Mouse (Mus musculus) MEL (cell line): ENCODE results near the gene Sh3gl3. TPM values are rescaled to one million over a fixed set of nuclear protein-coding genes. Genes with fewer than 3 reads are reported as not detected.

ENCODE experiments used
- DNase-seq: peaks from one replicate; pipeline ENCODE4 v3.0.0; 2011; ENCODE audit warnings: low read depth, low spot score
- H3K27ac ChIP-seq: 2 replicates; pipeline ENCODE4 v1.5.1; 2012; ENCODE audit warnings: low read depth, mild to moderate bottlenecking, control low read depth, low read length, moderate library complexity; ENCODE audit not compliant: control insufficient read depth
- H3K27me3 ChIP-seq, 2 experiments: fragments of 150-350 bp in 1 of 2; sonication (generic) in 1 of 2; 2 replicates each; pipeline ENCODE4 v1.6.1; 2012; ENCODE audit warnings: low read length in 2 of 2, mild to moderate bottlenecking in 2 of 2, improper control_type of control experiment in 1 of 2, moderate library complexity in 1 of 2; ENCODE audit not compliant: insufficient read depth in 2 of 2, control insufficient read depth in 1 of 2
- H3K36me3 ChIP-seq, 2 experiments: 2 replicates each; pipeline ENCODE4 v1.6.1; 2012 to 2014; ENCODE audit warnings: low read length in 2 of 2, improper control_type of control experiment in 1 of 2, inconsistent platforms in 1 of 2, mild to moderate bottlenecking in 1 of 2; ENCODE audit not compliant: insufficient read depth in 2 of 2, control insufficient read depth in 1 of 2
- H3K4me1 ChIP-seq, 2 experiments: fragments of 150-350 bp in 1 of 2; sonication (generic) in 1 of 2; 2 replicates each; pipeline ENCODE4 v1.6.1; 2012; ENCODE audit warnings: low read length in 2 of 2, improper control_type of control experiment in 1 of 2, mild to moderate bottlenecking in 1 of 2; ENCODE audit not compliant: insufficient read depth in 2 of 2, control insufficient read depth in 1 of 2
- H3K4me3 ChIP-seq, 2 experiments: fragments of 150-350 bp in 1 of 2; sonication (generic) in 1 of 2; 2 replicates each; pipeline ENCODE4 v1.5.1; 2012; ENCODE audit warnings: low read depth in 2 of 2, low read length in 2 of 2, mild to moderate bottlenecking in 2 of 2, moderate library complexity in 2 of 2, control low read depth in 1 of 2, improper control_type of control experiment in 1 of 2; ENCODE audit not compliant: control insufficient read depth in 1 of 2, insufficient read depth in 1 of 2
- H3K79me2 ChIP-seq: 2 replicates; pipeline ENCODE4 v1.6.1; 2012; ENCODE audit warnings: mild to moderate bottlenecking, low read length, moderate library complexity; ENCODE audit not compliant: control insufficient read depth, poor library complexity, insufficient read depth
- H3K9ac ChIP-seq: 2 replicates; pipeline ENCODE4 v1.6.1; 2012; ENCODE audit warnings: low read depth, mild to moderate bottlenecking, control low read depth, low read length, moderate library complexity; ENCODE audit not compliant: control insufficient read depth, poor library complexity, severe bottlenecking
- H3K9me3 ChIP-seq: fragments of 150-350 bp; sonication (generic); replicated peaks from 2 replicates; pipeline ENCODE4 v1.6.1; 2012; ENCODE audit warnings: mild to moderate bottlenecking, low read length, improper control_type of control experiment, moderate library complexity; ENCODE audit not compliant: insufficient read depth
- CHD1 ChIP-seq: IDR thresholded peaks from 2 replicates; pipeline ENCODE4 v1.6.1; 2012; ENCODE audit warnings: low read depth, mild to moderate bottlenecking, inconsistent platforms, low read length, improper control_type of control experiment
- CHD2 ChIP-seq: IDR thresholded peaks from 2 replicates; pipeline ENCODE4 v1.6.1; 2011; ENCODE audit warnings: low read length, improper control_type of control experiment
- CTCF ChIP-seq, 3 experiments: IDR thresholded peaks in 2 of 3; conservative IDR thresholded peaks in 1 of 3; 2 replicates each; pipeline ENCODE4 v1.5.1; 2011 to 2012; ENCODE audit warnings: low read length in 3 of 3, low read depth in 2 of 3, mild to moderate bottlenecking in 2 of 3, improper control_type of control experiment in 1 of 3, inconsistent platforms in 1 of 3, mixed read lengths in 1 of 3, moderate library complexity in 1 of 3; ENCODE audit not compliant: control insufficient read depth in 1 of 3, insufficient read depth in 1 of 3, poor library complexity in 1 of 3, severe bottlenecking in 1 of 3
- ELF1 ChIP-seq: IDR thresholded peaks from 2 replicates; pipeline ENCODE4 v1.6.1; 2014; ENCODE audit warnings: low read depth, mild to moderate bottlenecking, inconsistent platforms, low read length, improper control_type of control experiment, moderate library complexity
- GATA1 ChIP-seq: IDR thresholded peaks from 2 replicates; pipeline ENCODE4 v1.6.1; 2011; ENCODE audit warnings: low read depth, low read length, improper control_type of control experiment
- MAX ChIP-seq: IDR thresholded peaks from 2 replicates; pipeline ENCODE4 v1.6.1; 2011; ENCODE audit warnings: low read length, improper control_type of control experiment
- MAZ ChIP-seq: IDR thresholded peaks from 2 replicates; pipeline ENCODE4 v1.6.1; 2012; ENCODE audit warnings: low read depth, mild to moderate bottlenecking, inconsistent platforms, low read length, improper control_type of control experiment
- MEF2A ChIP-seq: IDR thresholded peaks from 2 replicates; pipeline ENCODE4 v1.6.1; 2014; ENCODE audit warnings: low read depth, mild to moderate bottlenecking, inconsistent platforms, low read length, improper control_type of control experiment; ENCODE audit not compliant: poor library complexity, insufficient replicate concordance, severe bottlenecking; ENCODE audit errors: extremely low read depth
- MYC ChIP-seq: IDR thresholded peaks from 2 replicates; pipeline ENCODE4 v1.6.1; 2011; ENCODE audit warnings: low read depth, mild to moderate bottlenecking, low read length, improper control_type of control experiment, moderate library complexity
- POLR2A ChIP-seq, 2 experiments: IDR thresholded peaks; 2 replicates each; pipeline ENCODE4 v1.6.1; 2011 to 2012; ENCODE audit warnings: low read length in 2 of 2, mild to moderate bottlenecking in 2 of 2, control low read depth in 1 of 2, improper control_type of control experiment in 1 of 2, low read depth in 1 of 2, moderate library complexity in 1 of 2; ENCODE audit not compliant: control insufficient read depth in 1 of 2, insufficient read depth in 1 of 2, poor library complexity in 1 of 2
- RAD21 ChIP-seq: IDR thresholded peaks from 2 replicates; pipeline ENCODE4 v1.6.1; 2011; ENCODE audit warnings: mild to moderate bottlenecking, low read depth, low read length, improper control_type of control experiment
- TBP ChIP-seq: IDR thresholded peaks from 2 replicates; pipeline ENCODE4 v1.8.0; 2011; ENCODE audit warnings: low read depth, low read length, improper control_type of control experiment
- UBTF ChIP-seq: IDR thresholded peaks from 2 replicates; pipeline ENCODE4 v1.6.1; 2012; ENCODE audit warnings: low read depth, mild to moderate bottlenecking, inconsistent platforms, low read length, improper control_type of control experiment, moderate library complexity, borderline replicate concordance; ENCODE audit not compliant: insufficient read depth
- USF1 ChIP-seq: IDR thresholded peaks from 2 replicates; pipeline ENCODE4 v1.6.1; 2014; ENCODE audit warnings: low read depth, mild to moderate bottlenecking, inconsistent platforms, low read length, improper control_type of control experiment, moderate library complexity
- ZKSCAN1 ChIP-seq: IDR thresholded peaks from 2 replicates; pipeline ENCODE4 v1.6.1; 2012; ENCODE audit warnings: low read depth, mild to moderate bottlenecking, inconsistent platforms, low read length, improper control_type of control experiment, moderate library complexity
- ZMIZ1 ChIP-seq: IDR thresholded peaks from 2 replicates; pipeline ENCODE4 v1.6.1; 2012; ENCODE audit warnings: low read depth, mild to moderate bottlenecking, inconsistent platforms, low read length, improper control_type of control experiment, moderate library complexity
- polyA plus RNA-seq, 2 experiments: library from polyadenylated mRNA; stranded (reverse) in 1 of 2; unstranded in 1 of 2; fragments of >175 nt in 1 of 2; fragments of >200 nt in 1 of 2; gene quantifications; 2 replicates each; pipeline versions ENCODE4 v1.2.1 to v1.2.4; 2012; ENCODE audit warnings: low replicate concordance in 2 of 2, low read depth in 1 of 2; ENCODE audit not compliant: insufficient read length in 2 of 2, insufficient read depth in 1 of 2, missing spikeins in 1 of 2
- total RNA-seq: library from RNA; depleted of rRNA; stranded (reverse); fragments of 300-350 nt; gene quantifications from 2 replicates; pipeline ENCODE4 v1.2.3, GENCODE M21; 2012

Gene Sh3gl3
- total and polyA plus RNA-seq, 3 experiments, result not detected

- DNase-seq, result no peak
- no peaks in the 10 kb centered on the region for H3K36me3 ChIP-seq
These were observed 83.3 kb downstream of the Sh3gl3 start for GRCm38 (mm10) chr7:82256936-82257335.

GRCm38 (mm10) chr7:82257530-82257929, 83.9 kb downstream of the Sh3gl3 start:
- no peaks in the 10 kb centered on the region for H3K9me3 ChIP-seq
- H3K4me3 ChIP-seq, result no peak overlapping the region

More at GRCm38 (mm10) chr7:82256936-82257335, 83.3 kb downstream of the Sh3gl3 start:
- Histone ChIP-seq H3K4me1 (no peaks in the 10 kb centered on the region), H3K27me3 (no peaks in the 10 kb centered on the region), H3K79me2 (no peaks in the 10 kb centered on the region)
- TF ChIP-seq CHD1, result no peak
- TF ChIP-seq UBTF, result no peak
- no peak for TF ChIP-seq MAX
- TF ChIP-seq ELF1, result no peak
- TF ChIP-seq ZMIZ1, result no peak
- TF ChIP-seq CHD2, result no peak
- TF ChIP-seq, all 39 proteins: peak for 0
- no peaks in the 10 kb centered on the region for H3K9me3 ChIP-seq
- no peak overlapping the region for H3K27ac ChIP-seq
- H3K4me3 ChIP-seq, result no peak overlapping the region
- no peak overlapping the region for H3K9ac ChIP-seq

GRCm38 (mm10) chr7:82260210-82260609, 86.6 kb downstream of the Sh3gl3 start:
- no peaks in the 10 kb centered on the region for H3K79me2 ChIP-seq
- no peaks in the 10 kb centered on the region for H3K9me3 ChIP-seq
- H3K4me3 ChIP-seq, result no peak overlapping the region
- H3K27me3 ChIP-seq, result no peaks in the 10 kb centered on the region
- H3K36me3 ChIP-seq, result no peaks in the 10 kb centered on the region
- TF ChIP-seq ELF1, result no peak
- peak; percentile 24 to 46 (median 33); a peak in 4 of 6 replicates for TF ChIP-seq CTCF (IDR thresholded peaks at IDR 0.05 in 2 of 3, conservative IDR thresholded peaks at IDR 0.05 in 1 of 3; ENCODE audit: control insufficient read depth in 1 of 3, insufficient read depth in 1 of 3, low read depth in 2 of 3, low read length in 3 of 3, poor library complexity in 1 of 3, severe bottlenecking in 1 of 3)
- peak; percentile 4; the same call in 1 of the 2 replicates for TF ChIP-seq RAD21
- no peak for TF ChIP-seq MEF2A
- DNase-seq, result peak; percentile 16
- no peak overlapping the region for H3K27ac ChIP-seq
- H3K4me1 ChIP-seq, result no peaks in the 10 kb centered on the region
- no peak overlapping the region for H3K9ac ChIP-seq

More at GRCm38 (mm10) chr7:82257530-82257929, 83.9 kb downstream of the Sh3gl3 start:
- Histone ChIP-seq H3K27ac (no peak overlapping the region), H3K27me3 (no peaks in the 10 kb centered on the region), H3K79me2 (no peaks in the 10 kb centered on the region), H3K9ac (no peak overlapping the region), H3K4me1 (no peaks in the 10 kb centered on the region), H3K36me3 (no peaks in the 10 kb centered on the region)
- no peak for TF ChIP-seq MAX
- no peak for TF ChIP-seq USF1
- TF ChIP-seq CHD1, result no peak
- TF ChIP-seq POLR2A (IDR thresholded peaks at IDR 0.05; ENCODE audit: control insufficient read depth in 1 of 2, insufficient read depth in 1 of 2, low read depth in 1 of 2, low read length in 2 of 2, poor library complexity in 1 of 2), result no peak
- TF ChIP-seq ZKSCAN1, result no peak
- TF ChIP-seq GATA1, result no peak
- TF ChIP-seq MYC, result no peak
- no peak for TF ChIP-seq TBP
- TF ChIP-seq MAZ, result no peak
- DNase-seq, result no peak
